Mouse (Mus musculus) Patski (cell line): ENCODE data around the gene Clcn1. TPM values are rescaled to one million over a fixed set of nuclear protein-coding genes. Genes with fewer than 3 reads are reported as not detected.

Source experiments
- ATAC-seq: fragments of 100-300 bp; one replicate; pipeline ENCODE4 v1.8.0; 2021
- CTCF ChIA-PET: fragments of 350-600 bp; sonication (Branson Sonifier 250); formaldehyde crosslinking; loops from one replicate; lab custom pipeline; 2022; ENCODE audit warnings: inconsistent platforms; lab: Charles Lee
- POLR2A ChIA-PET: fragments of 350-600 bp; sonication (Branson Sonifier 250); formaldehyde crosslinking; loops from one replicate; lab custom pipeline; 2022; ENCODE audit warnings: antibody characterized with exemption, inconsistent platforms; lab: Charles Lee
- DNase-seq: peaks from one replicate; pipeline ENCODE4 v3.0.0-alpha.2; 2011; ENCODE audit warnings: low read depth, low spot score
- H3K27me3 ChIP-seq: fragments of 371-371 bp; one replicate; pipeline ENCODE4 v1.5.1; 2021
- CTCF ChIP-seq: fragments of 100-300 bp; IDR thresholded peaks from one replicate; pipeline ENCODE4 v1.5.1; 2021
- in situ Hi-C: fragments of 300-500 bp; cut with MboI; formaldehyde crosslinking; loops from 3 replicates; pipeline ENCODE4 v1.11.1; 2018; ENCODE audit warnings: low pct_unique_long_range_greater_than_20kb, mixed read lengths
- polyA plus RNA-seq: library from polyadenylated mRNA; unstranded; gene quantifications from one replicate; pipeline ENCODE4 v1.2.3, GENCODE M21; 2021

Gene Clcn1
- polyA plus RNA-seq, 1 experiment from 2014 or later: 0.21 TPM

- DNase-seq (no peak), ATAC-seq (no peak)
- ChIA-PET CTCF (interaction anchor here (0.7 to 0.9 kb wide), 2 partner anchors 17 to 188 kb away, joined by 3 read pairs; no protein-coding TSS in a partner anchor), POLR2A (interaction anchor here (0.6 to 1.0 kb wide), 5 partner anchors 9 to 216 kb away, joined by 3 to 10 read pairs (median 5); no protein-coding TSS in a partner anchor)
- in situ Hi-C loops: no loop called here
- no peak for TF ChIP-seq CTCF
- no peaks in the 10 kb centered on the region for H3K27me3 ChIP-seq
Observed at GRCm38 (mm10) chr6:42354076-42355019, 67.9 kb downstream of the Clcn1 start.

GRCm38 (mm10) chr6:42355366-42355765 is 68.9 kb downstream of the Clcn1 start:
- H3K27me3 ChIP-seq: no peaks in the 10 kb centered on the region
- in situ Hi-C loops: no loop called here
- no peak for TF ChIP-seq CTCF
- ATAC-seq (no peak), DNase-seq (no peak)
- ChIA-PET CTCF (no interaction called here), POLR2A (interaction anchor here (0.6 to 1.0 kb wide), 5 partner anchors 8 to 229 kb away, joined by 3 to 10 read pairs (median 3); no protein-coding TSS in a partner anchor)

DNA sequence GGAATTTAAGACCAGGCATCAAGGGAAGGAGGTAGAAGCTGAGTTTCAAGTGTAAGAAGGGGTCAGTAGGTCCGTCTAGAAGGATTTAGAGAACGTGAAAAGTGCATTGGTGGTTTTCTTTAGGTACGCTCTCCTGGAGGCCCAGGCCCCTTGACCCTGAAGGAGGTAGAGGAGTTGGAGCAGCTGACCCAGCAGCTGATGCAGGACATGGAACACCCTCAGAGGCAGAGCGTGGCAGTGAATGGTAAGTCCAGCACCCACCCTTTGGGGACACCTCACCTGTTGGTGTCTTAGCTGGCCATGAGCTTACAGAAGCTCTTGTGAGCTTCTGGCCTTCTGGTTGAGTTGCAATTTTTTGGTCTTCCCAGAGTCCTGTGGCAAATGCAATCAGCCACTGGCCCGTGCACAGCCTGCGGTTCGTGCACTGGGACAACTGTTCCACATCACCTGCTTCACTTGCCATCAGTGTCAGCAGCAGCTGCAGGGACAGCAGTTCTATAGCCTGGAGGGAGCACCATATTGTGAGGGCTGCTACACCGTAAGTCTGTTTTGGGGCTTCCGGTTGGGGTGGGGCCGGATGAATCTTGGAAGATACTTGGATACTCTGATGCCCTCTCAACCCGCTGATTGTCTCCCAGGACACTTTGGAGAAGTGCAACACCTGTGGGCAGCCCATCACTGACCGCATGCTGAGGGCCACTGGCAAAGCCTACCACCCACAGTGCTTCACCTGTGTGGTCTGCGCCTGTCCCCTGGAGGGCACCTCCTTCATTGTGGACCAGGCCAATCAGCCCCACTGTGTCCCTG is 69.5 kb downstream of the Clcn1 start:
- ChIA-PET CTCF (no interaction called here), POLR2A (interaction anchor here (0.6 to 1.0 kb wide), 3 partner anchors 10 to 228 kb away, joined by 3 to 4 read pairs (median 3); no protein-coding TSS in a partner anchor)
- DNase-seq (no peak), ATAC-seq (no peak)
- in situ Hi-C loops: no loop called here
- TF ChIP-seq CTCF: no peak
- H3K27me3 ChIP-seq: no peaks in the 10 kb centered on the region

GRCm38 (mm10) chr6:42356913-42357312 is 70.4 kb downstream of the Clcn1 start:
- ATAC-seq: no peak
- TF ChIP-seq CTCF: no peak
- POLR2A ChIA-PET: no interaction called here
- no peaks in the 10 kb centered on the region for H3K27me3 ChIP-seq
- no peak for DNase-seq
- CTCF ChIA-PET: interaction anchor here (0.9 kb wide), 1 partner anchor 15 kb away, joined by 3 read pairs; no protein-coding TSS in a partner anchor
- in situ Hi-C loops: no loop called here

GRCm38 (mm10) chr6:42357901-42358300 is 71.4 kb downstream of the Clcn1 start:
- no peak for TF ChIP-seq CTCF
- DNase-seq (no peak), ATAC-seq (no peak)
- ChIA-PET CTCF (interaction anchor here (0.9 kb wide), 1 partner anchor 14 kb away, joined by 3 read pairs; no protein-coding TSS in a partner anchor), POLR2A (no interaction called here)
- in situ Hi-C loops: no loop called here
- H3K27me3 ChIP-seq: no peaks in the 10 kb centered on the region

GRCm38 (mm10) chr6:42358901-42359300 is 72.4 kb downstream of the Clcn1 start:
- in situ Hi-C loops: no loop called here
- ATAC-seq (no peak), DNase-seq (no peak)
- CTCF ChIA-PET: interaction anchor here (1.7 kb wide), 1 partner anchor 15 kb away, joined by 3 read pairs; no protein-coding TSS in a partner anchor
- TF ChIP-seq CTCF: no peak
- H3K27me3 ChIP-seq: no peaks in the 10 kb centered on the region
- POLR2A ChIA-PET: no interaction called here

DNA sequence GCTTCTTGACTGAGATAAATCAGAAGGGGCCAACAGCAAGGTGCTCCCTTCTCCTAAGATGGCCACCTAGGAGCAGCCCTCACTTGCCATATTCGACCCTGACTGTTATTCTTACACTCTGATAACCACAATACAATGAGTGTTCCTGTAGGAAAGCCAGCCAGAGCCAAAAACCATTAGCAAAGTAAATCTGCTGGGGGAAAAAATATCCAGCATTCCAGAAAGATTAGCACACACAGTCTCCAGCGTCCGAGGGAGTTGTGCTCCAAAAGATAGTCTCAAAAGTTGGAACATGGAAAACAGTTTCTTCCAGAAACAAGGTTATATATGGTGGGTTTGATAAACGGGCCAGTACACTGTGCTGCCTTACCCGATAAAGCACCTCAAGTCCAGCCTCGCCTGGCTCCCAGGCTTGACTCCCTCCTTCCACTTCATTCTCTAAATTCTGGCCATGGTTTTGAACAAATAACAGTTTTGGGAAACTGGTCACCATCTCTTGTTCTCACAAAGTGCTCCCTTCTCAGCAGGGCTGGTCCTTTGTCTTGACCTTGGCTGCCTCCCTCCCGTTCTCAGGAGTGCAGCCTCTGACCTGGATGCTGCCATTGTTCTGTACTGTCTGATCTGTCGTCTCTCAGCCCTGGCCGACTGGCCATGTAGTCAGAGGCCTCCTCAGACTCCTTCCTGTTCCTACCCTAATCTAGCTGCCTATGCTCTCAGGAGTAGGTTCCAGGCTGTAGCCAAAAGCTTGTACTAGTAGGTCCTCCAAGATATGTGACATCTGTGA is 73.1 kb downstream of the Clcn1 start:
- in situ Hi-C loops: no loop called here
- DNase-seq (no peak), ATAC-seq (peak; percentile 27)
- ChIA-PET CTCF (interaction anchor here (1.7 kb wide), 1 partner anchor 14 kb away, joined by 3 read pairs; no protein-coding TSS in a partner anchor), POLR2A (interaction anchor here (1.7 kb wide), 1 partner anchor 7 kb away, joined by 5 read pairs; no protein-coding TSS in a partner anchor)
- no peaks in the 10 kb centered on the region for H3K27me3 ChIP-seq
- no peak for TF ChIP-seq CTCF

GRCm38 (mm10) chr6:42360231-42360840 is 73.9 kb downstream of the Clcn1 start:
- in situ Hi-C loops: no loop called here
- POLR2A ChIA-PET: interaction anchor here (1.0 to 1.7 kb wide), 2 partner anchors 8 to 12 kb away, joined by 4 to 5 read pairs; no protein-coding TSS in a partner anchor
- H3K27me3 ChIP-seq: no peaks in the 10 kb centered on the region
- ATAC-seq (no peak), DNase-seq (no peak)
- CTCF ChIA-PET: interaction anchor here (0.6 to 1.7 kb wide), 2 partner anchors 12 to 13 kb away, joined by 3 to 4 read pairs; no protein-coding TSS in a partner anchor
- TF ChIP-seq CTCF: no peak
